Mouse (Mus musculus) cerebellum, adult 8-10 months (tissue): ENCODE data around the gene AU040320.

ENCODE experiments used
- DNase-seq: peaks from one replicate; pipeline ENCODE4 v3.0.0; 2022

Gene AU040320

GRCm38 (mm10) chr4:126753268-126754230 is at the start of gene AU040320, which contains the start of gene Ncdn:
Gene AU040320, plus strand, starts transcription at chr4:126753544.
Gene Ncdn, minus strand, starts transcription at chr4:126753438.
- peak; percentile 99 for DNase-seq

GRCm38 (mm10) chr4:126706630-126707438 is 46.5 kb upstream of the AU040320 start:
- no peak for DNase-seq

- no peak for DNase-seq
These were observed 45.9 kb upstream of the AU040320 start for GRCm38 (mm10) chr4:126707439-126707826.

GRCm38 (mm10) chr4:126732111-126732510 is 21.2 kb upstream of the AU040320 start:
- DNase-seq, result no peak

- no peak for DNase-seq
These were observed 20.6 kb upstream of the AU040320 start for GRCm38 (mm10) chr4:126732531-126733380.

- no peak for DNase-seq
These were observed 19.2 kb upstream of the AU040320 start for GRCm38 (mm10) chr4:126734001-126734603.

- DNase-seq, result no peak
These were observed 18.5 kb upstream of the AU040320 start for GRCm38 (mm10) chr4:126734700-126735381.

GRCm38 (mm10) chr4:126735382-126736000 is 17.9 kb upstream of the AU040320 start:
- no peak for DNase-seq

GRCm38 (mm10) chr4:126736001-126736414 is 17.3 kb upstream of the AU040320 start, which contains the start of gene Tfap2e:
Gene Tfap2e, minus strand, starts transcription at chr4:126736240.
- no peak for DNase-seq

GRCm38 (mm10) chr4:126739966-126740676 is 13.2 kb upstream of the AU040320 start:
- no peak for DNase-seq

GRCm38 (mm10) chr4:126741448-126741847 is 11.9 kb upstream of the AU040320 start:
- DNase-seq, result peak; percentile 82

- no peak for DNase-seq
These were observed 10.4 kb upstream of the AU040320 start for GRCm38 (mm10) chr4:126742976-126743375.

GRCm38 (mm10) chr4:126743713-126744112 is 9.6 kb upstream of the AU040320 start:
- DNase-seq, result no peak

- DNase-seq, result peak; percentile 59
These were observed 8.5 kb upstream of the AU040320 start for GRCm38 (mm10) chr4:126744831-126745230.

- DNase-seq, result peak; percentile 65
These were observed 7.7 kb upstream of the AU040320 start for GRCm38 (mm10) chr4:126745506-126746193.

GRCm38 (mm10) chr4:126746194-126746840 is 7.0 kb upstream of the AU040320 start:
- no peak for DNase-seq

GRCm38 (mm10) chr4:126748381-126748780 is 5.0 kb upstream of the AU040320 start:
- DNase-seq, result no peak

- DNase-seq, result no peak
These were observed 3.8 kb upstream of the AU040320 start for GRCm38 (mm10) chr4:126749553-126749952.
